Mouse (Mus musculus) layer of hippocampus, adult 18-20 months (tissue): Measurements from ENCODE around the gene Flt3l. TPM values are rescaled to one million over a fixed set of nuclear protein-coding genes. Genes with fewer than 3 reads are reported as not detected.
"Not testable (repeated sequence)": the region's sequence is repeated elsewhere in the genome, so short reads cannot be mapped to it uniquely, and the experiment has no call there.

Experiments used
- DNase-seq, 2 experiments: peaks; one replicate each; pipeline ENCODE4 v3.0.0; 2022; ENCODE audit warnings: low spot score in 2 of 2
- total RNA-seq, 2 experiments: library from RNA; stranded (reverse); gene quantifications; 2 replicates each; pipeline ENCODE4 v1.2.3; 2021

The Flt3l gene
- total RNA-seq, 2 experiments from 2014 or later: 6.9 to 9.5 TPM

- DNase-seq: not testable (repeated sequence)
Observed at GRCm38 (mm10) chr7:45125649-45126048, 10.6 kb downstream of the Flt3l start.

GRCm38 (mm10) chr7:45125144-45125600 is 11.1 kb downstream of the Flt3l start:
- DNase-seq: no peak

- peak; percentile 98 to 99 for DNase-seq
Observed at GRCm38 (mm10) chr7:45124224-45125143, 11.7 kb downstream of the Flt3l start, which contains the start of gene Rps11. Gene Rps11, minus strand, starts transcription at chr7:45124439.

GRCm38 (mm10) chr7:45123186-45123570 is 13.1 kb downstream of the Flt3l start:
- DNase-seq: no peak

GRCm38 (mm10) chr7:45122561-45123185 is 13.6 kb downstream of the Flt3l start:
- no peak for DNase-seq

- DNase-seq: no peak
Observed at GRCm38 (mm10) chr7:45121966-45122365, 14.3 kb downstream of the Flt3l start.

GRCm38 (mm10) chr7:45121404-45121803 is 14.8 kb downstream of the Flt3l start:
- DNase-seq: no peak

- no peak for DNase-seq
Observed at GRCm38 (mm10) chr7:45119780-45120709, 16.2 kb downstream of the Flt3l start.

GRCm38 (mm10) chr7:45118336-45118735 is 17.9 kb downstream of the Flt3l start:
- no peak for DNase-seq

- DNase-seq: no peak
Observed at GRCm38 (mm10) chr7:45117566-45117965, 18.7 kb downstream of the Flt3l start.

- no peak for DNase-seq
Observed at GRCm38 (mm10) chr7:45113476-45113875, 22.8 kb downstream of the Flt3l start.

GRCm38 (mm10) chr7:45112529-45112928 is 23.7 kb downstream of the Flt3l start:
- no peak for DNase-seq

GRCm38 (mm10) chr7:45111940-45112339 is 24.3 kb downstream of the Flt3l start:
- DNase-seq: no peak

GRCm38 (mm10) chr7:45110089-45110488 is 26.1 kb downstream of the Flt3l start:
- DNase-seq: not testable (repeated sequence)

- no peak for DNase-seq
Observed at GRCm38 (mm10) chr7:45107052-45107645, 29.1 kb downstream of the Flt3l start.

GRCm38 (mm10) chr7:45106441-45106840 is 29.8 kb downstream of the Flt3l start:
- DNase-seq: no peak

GRCm38 (mm10) chr7:45105491-45105890 is 30.7 kb downstream of the Flt3l start:
- no peak for DNase-seq

- no peak for DNase-seq
Observed at GRCm38 (mm10) chr7:45104941-45105340, 31.3 kb downstream of the Flt3l start.

GRCm38 (mm10) chr7:45103652-45104180 is 32.5 kb downstream of the Flt3l start, which contains the start of gene Fcgrt:
Gene Fcgrt, minus strand, starts transcription at chr7:45103851.
- peak in 1 of 2 experiments; percentile 37 for DNase-seq

GRCm38 (mm10) chr7:45102940-45103585 is 33.2 kb downstream of the Flt3l start:
- DNase-seq: no peak
